Mouse (Mus musculus) kidney, adult 2 months (tissue): ENCODE measurements around the gene Vars.
"Not testable (repeated sequence)": the region's sequence is repeated elsewhere in the genome, so short reads cannot be mapped to it uniquely, and the experiment has no call there.

Experiments used
- CTCF ChIP-seq: fragments of 200-500 bp; conservative IDR thresholded peaks from 2 replicates; pipeline ENCODE4 v1.5.1; 2011; ENCODE audit warnings: low read depth, mild to moderate bottlenecking, control low read depth, low read length, moderate library complexity, mixed read lengths; ENCODE audit not compliant: insufficient read depth, insufficient read length
- POLR2A ChIP-seq: fragments of 200-500 bp; IDR thresholded peaks from one replicate; pipeline ENCODE4 v1.6.1; 2011; ENCODE audit warnings: low read depth, low read length, control low read depth

DNA sequence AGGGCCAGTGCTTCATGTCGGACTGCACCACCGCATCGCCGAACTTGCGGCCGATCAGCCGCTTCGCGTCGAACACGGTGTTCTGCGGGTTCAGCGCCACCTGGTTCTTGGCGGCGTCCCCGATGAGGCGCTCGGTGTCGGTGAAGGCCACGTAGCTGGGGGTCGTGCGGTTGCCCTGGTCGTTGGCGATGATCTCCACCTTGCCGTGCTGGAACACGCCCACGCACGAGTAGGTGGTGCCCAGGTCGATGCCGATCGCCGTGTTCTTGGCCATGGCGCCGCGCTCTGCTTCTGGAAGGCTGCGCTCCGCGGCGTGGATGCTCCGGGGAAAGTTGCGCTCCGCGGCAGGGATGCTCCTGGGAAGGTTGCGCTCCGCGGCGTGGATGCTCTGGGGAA is 42.1 kb upstream of the Vars start:
- not testable (repeated sequence) for TF ChIP-seq POLR2A, CTCF
